Mouse (Mus musculus): ENCODE measurements at regions not wholly inside any gene's neighbourhood (a gene's known extent, or its start where the extent isn't known, plus 50 kb on each side); places are given as distances from the start of the nearest gene placed in this dataset.

GRCm38 (mm10) chr14:54185265-54185830 lies 68.6 kb downstream of the Dad1 start:
- TF ChIP-seq CTCF (conservative IDR thresholded peaks at IDR 0.05; ENCODE audit: insufficient read depth, insufficient read length, low read depth, low read length) = no peak
- DNase-seq = no peak
- H3K4me3 ChIP-seq (ENCODE audit: insufficient read depth, low read depth, low read length) = no peak overlapping the region
- no peaks in the 10 kb centered on the region for H3K4me1 ChIP-seq (ENCODE audit: control insufficient read depth, insufficient read depth, low read length)
- no peaks in the 10 kb centered on the region for H3K36me3 ChIP-seq (ENCODE audit: control insufficient read depth, insufficient read depth, low read length)
- H3K27me3 ChIP-seq (replicated peaks; ENCODE audit: control insufficient read depth, insufficient read depth, low read length) = no peaks in the 10 kb centered on the region
- 74% methylated on average over 6 of the region's 6 CpGs for WGBS
- H3K27ac ChIP-seq (ENCODE audit: insufficient read depth, low read depth, low read length) = no peak overlapping the region

GRCm38 (mm10) chr14:54183873-54184272 lies 70.0 kb downstream of the Dad1 start:
- H3K36me3 ChIP-seq (ENCODE audit: control insufficient read depth, insufficient read depth, low read length) = no peaks in the 10 kb centered on the region
- H3K27ac ChIP-seq (ENCODE audit: insufficient read depth, low read depth, low read length) = no peak overlapping the region
- 74% methylated on average over 3 of the region's 3 CpGs for WGBS
- no peaks in the 10 kb centered on the region for H3K4me1 ChIP-seq (ENCODE audit: control insufficient read depth, insufficient read depth, low read length)
- H3K27me3 ChIP-seq (replicated peaks; ENCODE audit: control insufficient read depth, insufficient read depth, low read length) = no peaks in the 10 kb centered on the region
- TF ChIP-seq POLR2A (IDR thresholded peaks at IDR 0.05; ENCODE audit: low read depth, low read length) = no peak
- no peak for TF ChIP-seq CTCF (conservative IDR thresholded peaks at IDR 0.05; ENCODE audit: insufficient read depth, insufficient read length, low read depth, low read length)
- no peak for DNase-seq
- no peak overlapping the region for H3K4me3 ChIP-seq (ENCODE audit: insufficient read depth, low read depth, low read length)

GRCm38 (mm10) chr14:54182838-54183237 lies 71.1 kb downstream of the Dad1 start:
- no peak for DNase-seq
- Histone ChIP-seq H3K36me3 (ENCODE audit: control insufficient read depth, insufficient read depth, low read length) (no peaks in the 10 kb centered on the region), H3K4me3 (ENCODE audit: insufficient read depth, low read depth, low read length) (no peak overlapping the region), H3K27me3 (replicated peaks; ENCODE audit: control insufficient read depth, insufficient read depth, low read length) (no peaks in the 10 kb centered on the region), H3K4me1 (ENCODE audit: control insufficient read depth, insufficient read depth, low read length) (no peaks in the 10 kb centered on the region), H3K27ac (ENCODE audit: insufficient read depth, low read depth, low read length) (no peak overlapping the region)
- 69% methylated on average over 10 of the region's 10 CpGs for WGBS
- TF ChIP-seq CTCF (conservative IDR thresholded peaks at IDR 0.05; ENCODE audit: insufficient read depth, insufficient read length, low read depth, low read length) = no peak

- no peak for DNase-seq
- H3K27me3 ChIP-seq (replicated peaks; ENCODE audit: control insufficient read depth, insufficient read depth, low read length) = no peaks in the 10 kb centered on the region
- 83% methylated on average over 3 of the region's 3 CpGs for WGBS
- no peaks in the 10 kb centered on the region for H3K4me1 ChIP-seq (ENCODE audit: control insufficient read depth, insufficient read depth, low read length)
- TF ChIP-seq POLR2A (IDR thresholded peaks at IDR 0.05; ENCODE audit: low read depth, low read length) (no peak), CTCF (conservative IDR thresholded peaks at IDR 0.05; ENCODE audit: insufficient read depth, insufficient read length, low read depth, low read length) (no peak)
- no peak overlapping the region for H3K4me3 ChIP-seq (ENCODE audit: insufficient read depth, low read depth, low read length)
- no peak overlapping the region for H3K27ac ChIP-seq (ENCODE audit: insufficient read depth, low read depth, low read length)
- H3K36me3 ChIP-seq (ENCODE audit: control insufficient read depth, insufficient read depth, low read length) = no peaks in the 10 kb centered on the region
Observed at GRCm38 (mm10) chr14:54181306-54181705, 72.6 kb downstream of the Dad1 start.

GRCm38 (mm10) chr14:54180754-54181153 lies 73.2 kb downstream of the Dad1 start:
- WGBS = 90% methylated on average over 3 of the region's 3 CpGs

GRCm38 (mm10) chr14:54180271-54180670 lies 73.6 kb downstream of the Dad1 start:
- Histone ChIP-seq H3K36me3 (ENCODE audit: control insufficient read depth, insufficient read depth, low read length) (no peaks in the 10 kb centered on the region), H3K27me3 (replicated peaks; ENCODE audit: control insufficient read depth, insufficient read depth, low read length) (no peaks in the 10 kb centered on the region), H3K4me1 (ENCODE audit: control insufficient read depth, insufficient read depth, low read length) (no peaks in the 10 kb centered on the region), H3K4me3 (ENCODE audit: insufficient read depth, low read depth, low read length) (no peak overlapping the region), H3K27ac (ENCODE audit: insufficient read depth, low read depth, low read length) (no peak overlapping the region)
- TF ChIP-seq CTCF (conservative IDR thresholded peaks at IDR 0.05; ENCODE audit: insufficient read depth, insufficient read length, low read depth, low read length) (no peak), POLR2A (IDR thresholded peaks at IDR 0.05; ENCODE audit: low read depth, low read length) (no peak)
- DNase-seq = no peak
- WGBS = 72% methylated on average over 3 of the region's 3 CpGs

More at GRCm38 (mm10) chr14:54180754-54181153, 73.2 kb downstream of the Dad1 start:
- Histone ChIP-seq H3K27ac (ENCODE audit: insufficient read depth, low read depth, low read length) (no peak overlapping the region), H3K36me3 (ENCODE audit: control insufficient read depth, insufficient read depth, low read length) (no peaks in the 10 kb centered on the region), H3K27me3 (replicated peaks; ENCODE audit: control insufficient read depth, insufficient read depth, low read length) (no peaks in the 10 kb centered on the region), H3K4me3 (ENCODE audit: insufficient read depth, low read depth, low read length) (no peak overlapping the region), H3K4me1 (ENCODE audit: control insufficient read depth, insufficient read depth, low read length) (no peaks in the 10 kb centered on the region)
- DNase-seq = no peak
- TF ChIP-seq POLR2A (IDR thresholded peaks at IDR 0.05; ENCODE audit: low read depth, low read length) (no peak), CTCF (conservative IDR thresholded peaks at IDR 0.05; ENCODE audit: insufficient read depth, insufficient read length, low read depth, low read length) (no peak)

- no peaks in the 10 kb centered on the region for H3K4me1 ChIP-seq (ENCODE audit: control insufficient read depth, insufficient read depth, low read length)
- H3K4me3 ChIP-seq (ENCODE audit: insufficient read depth, low read depth, low read length) = no peak overlapping the region
- no peaks in the 10 kb centered on the region for H3K27me3 ChIP-seq (replicated peaks; ENCODE audit: control insufficient read depth, insufficient read depth, low read length)
- WGBS = 98% methylated on average over 3 of the region's 3 CpGs
- H3K36me3 ChIP-seq (ENCODE audit: control insufficient read depth, insufficient read depth, low read length) = no peaks in the 10 kb centered on the region
- DNase-seq = no peak
- H3K27ac ChIP-seq (ENCODE audit: insufficient read depth, low read depth, low read length) = no peak overlapping the region
- TF ChIP-seq POLR2A (IDR thresholded peaks at IDR 0.05; ENCODE audit: low read depth, low read length) (no peak), CTCF (conservative IDR thresholded peaks at IDR 0.05; ENCODE audit: insufficient read depth, insufficient read length, low read depth, low read length) (no peak)
Observed at GRCm38 (mm10) chr14:54178856-54179255, 75.0 kb downstream of the Dad1 start.

Data from kidney, adult 2 months (tissue).